Mouse (Mus musculus) adrenal gland, adult (tissue): ENCODE measurements at regions not wholly inside any gene's neighbourhood (a gene's known extent, or its start where the extent isn't known, plus 50 kb on each side); places are given as distances from the start of the nearest gene placed in this dataset.

Experiments used
- DNase-seq, 2 experiments: peaks; one replicate each; pipeline ENCODE4 v3.0.0; 2022 to 2023; ENCODE audit warnings: low spot score in 1 of 2; ENCODE audit not compliant: inconsistent age in 2 of 2

GRCm38 (mm10) chr1:50025766-50026165 lies 874.7 kb upstream of the Tmeff2 start:
- DNase-seq, result peak in 1 of 2 experiments; percentile 20

- DNase-seq, result no peak
These were observed 865.2 kb upstream of the Tmeff2 start for GRCm38 (mm10) chr1:50035261-50035660.

- DNase-seq, result no peak
These were observed 854.6 kb upstream of the Tmeff2 start for GRCm38 (mm10) chr1:50045816-50046215.

GRCm38 (mm10) chr1:50089731-50090130 lies 810.7 kb upstream of the Tmeff2 start:
- DNase-seq, result no peak
